Mouse (Mus musculus) forebrain, embryonic 11.5 days (tissue): ENCODE data around the gene A930017K11Rik. TPM values are rescaled to one million over a fixed set of nuclear protein-coding genes. Genes with fewer than 3 reads are reported as not detected.

Experiments used
- ATAC-seq: fragments of 200-750 bp; cut with Nextera tagmentation; replicated peaks from 2 replicates; pipeline ENCODE4 v1.8.0; 2017; ENCODE audit warnings: moderate TSS enrichment; ENCODE audit not compliant: low FRiP score
- DNase-seq: peaks from one replicate; pipeline ENCODE4 v3.0.0-alpha.2; 2017; ENCODE audit warnings: low spot score
- H3K27ac ChIP-seq: fragments of 300-500 bp; sonication (generic); 2 replicates; pipeline ENCODE4 v1.5.1; 2014; ENCODE audit warnings: low read depth, low read length
- H3K27me3 ChIP-seq: fragments of 300-500 bp; sonication (generic); 2 replicates; pipeline ENCODE4 v1.6.1; 2014; ENCODE audit warnings: mild to moderate bottlenecking, low read length, mixed read lengths; ENCODE audit not compliant: control insufficient read depth, insufficient read depth
- H3K36me3 ChIP-seq: fragments of 300-500 bp; sonication (generic); 2 replicates; pipeline ENCODE4 v1.6.1; 2014; ENCODE audit warnings: mild to moderate bottlenecking, low read length, moderate library complexity, mixed read lengths; ENCODE audit not compliant: control insufficient read depth, insufficient read depth
- H3K4me1 ChIP-seq: fragments of 300-500 bp; sonication (generic); replicated peaks from 2 replicates; pipeline ENCODE4 v1.6.1; 2014; ENCODE audit warnings: low read length, mixed read lengths; ENCODE audit not compliant: control insufficient read depth, insufficient read depth
- H3K4me2 ChIP-seq: fragments of 300-500 bp; sonication (generic); 2 replicates; pipeline ENCODE4 v1.6.1; 2014; ENCODE audit warnings: low read depth, mild to moderate bottlenecking, low read length, moderate library complexity, mixed read lengths; ENCODE audit not compliant: severe bottlenecking
- H3K4me3 ChIP-seq: fragments of 300-500 bp; sonication (generic); 2 replicates; pipeline ENCODE4 v1.5.1; 2014; ENCODE audit warnings: low read depth, low read length
- H3K9ac ChIP-seq: fragments of 300-500 bp; sonication (generic); 2 replicates; pipeline ENCODE4 v1.6.1; 2014; ENCODE audit warnings: low read length
- H3K9me3 ChIP-seq: fragments of 300-500 bp; sonication (generic); 2 replicates; pipeline ENCODE4 v1.6.1; 2016; ENCODE audit warnings: low read length, mixed read lengths; ENCODE audit not compliant: control insufficient read depth
- WGBS: fragments of 180-500 bp; shearing (Covaris S2); extraction: QIAGEN DNeasy Blood & Tissue Kit; methylation state at CpG from one replicate; pipeline ENCODE4 v1.1.7; 2014; 5-methylcytosine and 5-hydroxymethylcytosine counted together
- polyA plus RNA-seq: library from polyadenylated mRNA; unstranded; fragments of >200 nt; fragmentation: Nextera tagmentation; extraction: Ambion mirVana; gene quantifications from 2 replicates; pipeline ENCODE4 v1.2.1, GENCODE M21; 2014

The A930017K11Rik gene
- polyA plus RNA-seq, 1 experiment from 2014 or later, result not detected

DNA sequence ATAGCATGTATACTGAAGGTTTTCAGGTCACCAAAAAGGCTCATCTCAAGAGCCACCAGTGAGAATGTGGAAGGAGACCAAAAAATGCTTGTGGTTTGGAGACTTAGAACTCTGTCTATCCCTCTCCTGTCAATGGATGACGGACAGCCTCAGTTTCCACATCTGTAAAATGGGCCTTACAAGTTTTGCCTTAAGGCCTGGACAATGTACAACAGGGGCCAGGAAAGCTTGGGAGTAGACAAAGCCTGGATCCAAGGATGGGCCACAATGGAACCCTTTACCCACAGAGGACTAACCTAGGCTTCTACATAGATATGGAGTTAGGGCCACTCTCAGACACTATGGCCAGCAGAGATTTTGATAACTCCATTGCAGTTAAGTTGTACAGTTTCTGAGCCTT is 31.7 kb upstream of the A930017K11Rik start:
- no peak overlapping the region for H3K4me3 ChIP-seq
- H3K27me3 ChIP-seq, result no peaks in the 10 kb centered on the region
- H3K9me3 ChIP-seq, result no peaks in the 10 kb centered on the region
- no peaks in the 10 kb centered on the region; the same call in 1 of the 2 replicates for H3K36me3 ChIP-seq
- 91% methylated on average over 1 of the region's 1 CpGs for WGBS
- DNase-seq, result no peak
- H3K9ac ChIP-seq, result no peak overlapping the region
- peak overlapping the region; percentile 87; the same call in 1 of the 2 replicates for H3K4me2 ChIP-seq
- no peak for ATAC-seq
- H3K4me1 ChIP-seq, result peaks cover 6% of the 10 kb centered on the region; the same call in 1 of the 2 replicates
- no peak overlapping the region for H3K27ac ChIP-seq

DNA sequence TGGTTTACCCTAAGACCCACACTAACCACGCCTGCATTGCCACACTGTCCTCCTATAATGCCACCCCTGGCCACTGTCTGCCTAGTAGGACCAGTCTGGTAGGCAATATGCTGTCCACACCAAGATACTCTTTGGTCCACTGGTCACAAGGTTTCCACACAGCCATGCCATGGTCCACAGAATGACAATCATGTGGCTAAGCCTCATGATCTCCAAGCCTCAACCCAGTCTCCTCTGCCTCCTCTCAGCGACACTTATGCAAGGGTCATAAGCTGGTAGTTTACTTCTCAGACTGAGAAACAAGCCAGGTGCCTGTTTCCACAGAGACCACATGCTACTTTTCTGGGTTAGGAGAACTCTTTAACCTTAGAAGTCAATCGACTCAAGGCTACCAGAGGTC is 30.5 kb upstream of the A930017K11Rik start:
- Histone ChIP-seq H3K4me2 (no peak overlapping the region), H3K36me3 (no peaks in the 10 kb centered on the region; the same call in 1 of the 2 replicates), H3K4me3 (no peak overlapping the region), H3K9me3 (no peaks in the 10 kb centered on the region), H3K27ac (no peak overlapping the region), H3K4me1 (peaks cover 6% of the 10 kb centered on the region; the same call in 1 of the 2 replicates), H3K27me3 (no peaks in the 10 kb centered on the region), H3K9ac (no peak overlapping the region)
- ATAC-seq (no peak), DNase-seq (no peak)
- 93% methylated on average over 3 of the region's 3 CpGs for WGBS

GRCm38 (mm10) chr17:25980854-25981253 is 28.5 kb upstream of the A930017K11Rik start:
- DNase-seq, result no peak

DNA sequence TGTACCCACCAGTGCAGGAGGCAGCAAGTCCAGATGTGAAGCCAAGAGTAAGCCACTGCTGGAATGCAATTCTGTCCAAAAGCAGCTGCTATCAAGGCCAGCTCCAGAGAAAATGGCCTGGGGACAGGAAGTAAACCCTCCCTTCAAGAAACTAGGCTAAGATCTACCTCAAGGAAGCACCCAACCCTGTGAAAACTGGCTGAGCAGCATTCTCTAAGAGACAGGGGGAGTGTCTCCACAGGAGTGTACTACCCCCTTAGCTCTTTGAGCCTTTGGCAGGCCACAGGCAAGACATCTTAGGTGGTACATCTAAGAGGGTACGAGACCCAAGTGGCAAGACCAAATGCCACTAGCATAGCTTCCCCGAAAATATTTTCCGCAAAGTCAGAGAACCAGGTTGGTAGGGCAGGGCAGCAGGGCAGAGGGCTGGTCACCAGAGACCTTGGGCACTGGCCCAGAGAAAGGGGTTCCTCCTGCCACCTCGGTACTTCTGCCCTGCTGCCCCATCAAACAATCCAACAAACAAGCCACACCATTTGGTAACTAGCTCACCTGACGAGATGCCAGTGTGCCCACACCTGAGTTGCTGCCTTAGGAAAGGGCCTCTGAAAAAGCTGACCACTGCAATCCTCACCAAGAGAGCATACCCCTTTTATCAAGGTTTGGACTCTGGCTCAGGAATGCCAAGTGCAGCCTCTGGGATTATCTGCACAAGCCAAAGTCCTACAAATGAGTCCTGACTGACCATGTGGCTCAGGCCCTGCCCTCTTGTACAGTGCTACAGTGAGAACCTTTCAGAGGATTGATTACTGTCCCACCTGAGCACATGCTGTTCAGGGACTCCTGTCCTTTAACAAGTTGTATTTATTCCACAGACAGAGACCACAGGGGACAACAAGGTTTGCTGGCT is 27.7 kb upstream of the A930017K11Rik start:
- Histone ChIP-seq H3K36me3 (no peaks in the 10 kb centered on the region), H3K27ac (no peak overlapping the region), H3K9me3 (no peaks in the 10 kb centered on the region), H3K9ac (no peak overlapping the region), H3K4me1 (peaks cover 6% of the 10 kb centered on the region; the same call in 1 of the 2 replicates), H3K4me3 (no peak overlapping the region), H3K4me2 (no peak overlapping the region), H3K27me3 (no peaks in the 10 kb centered on the region)
- 97% methylated on average over 5 of the region's 5 CpGs for WGBS
- DNase-seq, result no peak
- ATAC-seq, result no peak

More at GRCm38 (mm10) chr17:25980854-25981253, 28.5 kb upstream of the A930017K11Rik start:
- no peak overlapping the region for H3K9ac ChIP-seq
- H3K9me3 ChIP-seq, result no peaks in the 10 kb centered on the region
- H3K4me2 ChIP-seq, result no peak overlapping the region
- no peak for ATAC-seq
- WGBS, result 93% methylated on average over 5 of the region's 5 CpGs
- peaks cover 6% of the 10 kb centered on the region; the same call in 1 of the 2 replicates for H3K4me1 ChIP-seq
- no peak overlapping the region for H3K4me3 ChIP-seq
- no peaks in the 10 kb centered on the region for H3K36me3 ChIP-seq
- H3K27me3 ChIP-seq, result no peaks in the 10 kb centered on the region
- H3K27ac ChIP-seq, result no peak overlapping the region

DNA sequence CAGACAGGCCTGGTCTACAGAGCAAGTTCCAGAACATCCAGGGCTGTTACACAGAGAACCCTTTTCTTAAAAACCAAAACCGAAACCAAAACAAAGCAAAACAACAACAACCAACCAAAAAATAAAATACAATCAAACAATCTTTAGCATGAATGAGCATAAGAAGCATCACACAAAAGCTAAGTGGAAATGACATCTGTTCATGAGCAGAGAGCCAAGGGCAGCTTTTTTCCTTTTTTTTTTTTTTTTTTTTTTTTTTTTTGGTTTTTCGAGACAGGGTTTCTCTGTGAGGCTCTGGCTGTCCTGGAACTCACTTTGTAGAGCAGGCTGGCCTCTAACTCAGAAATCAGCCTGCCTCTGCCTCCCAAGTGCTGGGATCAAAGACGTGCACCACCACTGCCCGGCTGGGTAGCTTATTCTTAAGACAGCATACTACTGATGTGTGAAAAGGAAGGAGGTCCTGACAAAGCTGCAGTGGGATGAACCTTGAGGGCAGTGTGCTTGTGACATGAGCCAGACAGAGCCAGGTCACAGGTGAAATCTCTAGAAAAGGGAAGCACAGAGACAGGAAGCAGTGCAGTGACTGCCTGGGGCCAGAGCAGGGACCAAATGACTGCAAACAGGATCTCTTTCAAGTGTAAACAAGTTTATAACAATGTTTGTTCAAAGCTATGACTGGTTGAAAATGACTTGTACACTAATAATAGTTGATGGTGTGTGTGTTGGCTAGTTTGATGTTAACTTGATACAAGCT is 18.8 kb upstream of the A930017K11Rik start:
- no peak overlapping the region for H3K9ac ChIP-seq
- no peaks in the 10 kb centered on the region for H3K4me1 ChIP-seq
- no peaks in the 10 kb centered on the region for H3K9me3 ChIP-seq
- ATAC-seq, result no peak
- H3K36me3 ChIP-seq, result no peaks in the 10 kb centered on the region
- no peak overlapping the region for H3K27ac ChIP-seq
- DNase-seq, result no peak
- 88% methylated on average over 4 of the region's 4 CpGs for WGBS
- no peak overlapping the region for H3K4me2 ChIP-seq
- no peaks in the 10 kb centered on the region for H3K27me3 ChIP-seq
- H3K4me3 ChIP-seq, result no peak overlapping the region

DNA sequence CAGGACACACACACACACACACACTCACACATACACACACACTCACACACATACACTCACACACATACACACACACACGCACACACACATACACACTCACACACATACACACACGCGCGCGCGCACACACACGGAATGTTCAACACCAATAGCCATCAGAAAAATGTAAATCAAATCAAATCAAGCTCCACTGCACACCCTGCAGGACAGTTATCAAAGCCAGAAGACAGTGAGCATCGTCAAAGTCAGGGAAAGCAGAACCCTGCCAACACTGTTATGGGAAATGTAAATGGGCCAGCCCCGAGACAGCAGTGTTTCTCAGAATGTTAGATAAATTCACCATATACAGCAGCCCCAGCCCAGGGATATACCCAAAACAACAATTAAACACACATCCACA is 18.1 kb upstream of the A930017K11Rik start:
- DNase-seq (no peak), ATAC-seq (no peak)
- no peaks in the 10 kb centered on the region for H3K4me1 ChIP-seq
- no peak overlapping the region for H3K4me2 ChIP-seq
- WGBS, result 92% methylated on average over 9 of the region's 9 CpGs
- H3K27ac ChIP-seq, result no peak overlapping the region
- no peaks in the 10 kb centered on the region for H3K9me3 ChIP-seq
- H3K9ac ChIP-seq, result no peak overlapping the region
- no peak overlapping the region for H3K4me3 ChIP-seq
- no peaks in the 10 kb centered on the region for H3K36me3 ChIP-seq
- H3K27me3 ChIP-seq, result no peaks in the 10 kb centered on the region

DNA sequence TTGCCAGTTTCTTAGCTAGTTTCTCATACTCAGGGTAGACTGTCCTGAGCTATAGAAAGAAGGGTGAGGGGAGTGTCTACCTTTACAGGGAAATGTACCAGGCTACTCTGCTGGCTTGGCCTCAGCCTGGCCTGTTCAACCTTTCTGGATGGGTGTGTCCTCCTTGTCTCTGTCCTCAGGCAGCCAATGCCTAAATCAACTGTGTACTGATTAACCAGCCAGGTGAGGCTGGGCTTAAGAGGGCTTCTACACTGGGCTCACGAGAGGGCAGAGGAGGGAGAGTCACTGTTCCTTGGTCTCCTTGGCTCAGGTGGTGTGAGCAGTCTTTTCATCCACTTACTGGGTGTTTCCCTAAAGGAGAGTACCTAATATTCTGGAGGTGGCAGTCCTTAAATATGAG is 15.8 kb upstream of the A930017K11Rik start:
- Histone ChIP-seq H3K9ac (no peak overlapping the region), H3K9me3 (no peaks in the 10 kb centered on the region), H3K4me3 (no peak overlapping the region), H3K4me2 (no peak overlapping the region), H3K4me1 (no peaks in the 10 kb centered on the region), H3K27me3 (no peaks in the 10 kb centered on the region), H3K36me3 (no peaks in the 10 kb centered on the region), H3K27ac (no peak overlapping the region)
- DNase-seq (no peak), ATAC-seq (no peak)
- 92% methylated on average over 1 of the region's 1 CpGs for WGBS

DNA sequence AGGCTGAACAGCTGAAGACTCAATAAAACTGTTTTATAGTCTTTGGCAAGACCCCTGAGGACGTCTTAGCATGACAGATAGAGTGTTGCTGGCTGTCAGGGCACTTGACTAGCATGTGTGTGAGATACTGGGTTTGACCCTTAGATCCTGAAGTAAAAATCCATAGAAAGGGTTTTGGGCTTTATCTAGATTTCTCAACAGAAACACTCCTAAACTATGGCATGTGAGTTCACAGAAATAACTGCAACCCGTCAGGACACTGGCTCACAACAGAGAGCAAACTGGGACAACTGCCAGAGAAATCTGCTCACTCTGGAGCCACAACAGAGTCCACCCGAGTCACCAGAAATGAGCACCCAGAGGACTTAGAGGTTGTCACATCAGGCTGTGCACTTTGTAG is 15.3 kb upstream of the A930017K11Rik start:
- ATAC-seq (no peak), DNase-seq (no peak)
- no peak overlapping the region for H3K9ac ChIP-seq
- H3K27ac ChIP-seq, result no peak overlapping the region
- H3K27me3 ChIP-seq, result no peaks in the 10 kb centered on the region
- H3K4me1 ChIP-seq, result no peaks in the 10 kb centered on the region
- no peak overlapping the region for H3K4me2 ChIP-seq
- WGBS, result 89% methylated on average over 3 of the region's 3 CpGs
- no peaks in the 10 kb centered on the region for H3K36me3 ChIP-seq
- H3K4me3 ChIP-seq, result no peak overlapping the region
- H3K9me3 ChIP-seq, result no peaks in the 10 kb centered on the region
